Mouse (Mus musculus) adrenal gland, postnatal 10 days (tissue): ENCODE data around the gene Wdr90. TPM values are rescaled to one million over a fixed set of nuclear protein-coding genes. Genes with fewer than 3 reads are reported as not detected.

Source experiments
- DNase-seq: peaks from one replicate; pipeline ENCODE4 v3.0.0; 2021; ENCODE audit warnings: mixed read lengths
- long read RNA-seq, 2 experiments: library from polyadenylated mRNA; stranded (forward); transcript quantifications; one replicate each; pipeline ENCODE4 v2.0.0; 2021
- total RNA-seq, 2 experiments: library from RNA; stranded (reverse); gene quantifications; 2 replicates each; pipeline ENCODE4 v1.2.3; 2021

Wdr90 gene
- total RNA-seq, result 10 to 100 TPM; 17.5 to 24.1 TPM
- long read RNA-seq, experiment 1, partial matches to known transcripts, result 5 of 7 reads
- long read RNA-seq, experiment 1, other reads (novel, unspliced or antisense), result 2 of 7 reads
- long read RNA-seq, experiment 2, full-length matches to known transcripts, result 1 of 5 reads
- long read RNA-seq, experiment 2, partial matches to known transcripts, result 1 of 5 reads
- long read RNA-seq, experiment 2, other reads (novel, unspliced or antisense), result 3 of 5 reads

GRCm38 (mm10) chr17:25860832-25861703 lies at the start of gene Wdr90:
Gene Wdr90 (minus strand): TSS chr17:25861501.
- peak; percentile 95 for DNase-seq

- no peak for DNase-seq
Observed at GRCm38 (mm10) chr17:25907640-25908039, 46.3 kb upstream of the Wdr90 start.

DNA sequence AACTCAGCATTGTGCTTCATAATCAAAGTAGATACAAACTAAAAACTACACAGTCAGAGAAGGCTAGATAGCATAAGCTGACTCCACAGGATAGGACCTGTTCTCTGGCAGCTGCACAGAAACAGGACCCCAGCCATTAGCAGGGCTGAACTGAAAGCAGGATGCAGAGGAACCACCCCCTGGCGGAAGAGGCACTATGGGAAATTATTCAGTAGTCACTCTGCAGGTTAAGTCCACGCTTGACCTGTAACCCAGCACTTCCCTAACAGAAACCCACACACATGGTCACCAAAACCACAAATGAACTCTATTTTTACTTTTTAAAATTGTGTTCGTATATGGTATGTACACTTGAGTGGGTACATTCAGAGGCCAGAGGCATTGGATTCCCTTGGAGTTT lies 41.8 kb upstream of the Wdr90 start:
- DNase-seq, result no peak

- DNase-seq, result no peak
Observed at GRCm38 (mm10) chr17:25900193-25900592, 38.9 kb upstream of the Wdr90 start.

DNA sequence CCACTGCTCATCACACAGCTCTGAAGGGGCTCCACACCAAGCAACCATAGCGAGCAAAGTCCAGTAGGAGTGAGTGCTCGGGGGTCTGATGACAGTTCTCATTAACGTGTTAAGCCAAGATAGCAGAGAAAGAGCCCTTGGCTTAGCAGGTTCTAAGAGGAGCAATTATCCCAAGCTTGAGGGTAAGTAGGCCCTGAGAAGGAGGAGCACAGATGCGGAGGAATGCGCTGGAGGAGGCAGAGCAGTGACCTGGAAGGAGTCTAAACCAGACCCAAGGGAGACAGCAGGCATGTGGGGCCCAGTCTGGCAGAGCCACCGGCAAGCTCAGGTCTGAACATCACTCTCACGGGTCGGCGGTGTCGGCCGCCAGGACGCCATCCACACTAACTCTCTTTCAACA lies 34.6 kb upstream of the Wdr90 start:
- no peak for DNase-seq

DNA sequence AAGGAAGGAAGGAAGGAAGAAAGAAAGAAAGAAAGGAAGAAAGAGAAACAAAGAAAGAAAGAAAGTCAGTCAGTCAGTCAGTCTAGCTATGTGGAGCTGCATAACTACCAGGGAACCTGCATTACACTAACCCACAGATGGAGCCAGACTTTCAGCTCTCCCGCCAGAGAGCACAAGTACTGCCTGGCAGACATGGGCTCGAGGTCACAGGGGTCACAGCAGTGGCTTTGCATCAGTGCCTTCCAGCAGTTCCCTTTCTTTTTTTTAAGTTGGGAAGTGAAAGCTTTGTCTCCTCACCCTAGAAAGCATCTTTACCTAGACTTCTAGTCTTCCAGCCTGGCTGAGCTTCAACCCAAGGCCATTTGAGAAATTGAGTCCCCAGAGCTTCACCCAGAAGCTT lies 34.1 kb upstream of the Wdr90 start:
- DNase-seq, result no peak

GRCm38 (mm10) chr17:25893975-25894617 lies 32.8 kb upstream of the Wdr90 start:
- peak; percentile 80 for DNase-seq

- DNase-seq, result no peak
Observed at GRCm38 (mm10) chr17:25888837-25889236, 27.5 kb upstream of the Wdr90 start.

GRCm38 (mm10) chr17:25887467-25887866 lies 26.2 kb upstream of the Wdr90 start:
- no peak for DNase-seq

DNA sequence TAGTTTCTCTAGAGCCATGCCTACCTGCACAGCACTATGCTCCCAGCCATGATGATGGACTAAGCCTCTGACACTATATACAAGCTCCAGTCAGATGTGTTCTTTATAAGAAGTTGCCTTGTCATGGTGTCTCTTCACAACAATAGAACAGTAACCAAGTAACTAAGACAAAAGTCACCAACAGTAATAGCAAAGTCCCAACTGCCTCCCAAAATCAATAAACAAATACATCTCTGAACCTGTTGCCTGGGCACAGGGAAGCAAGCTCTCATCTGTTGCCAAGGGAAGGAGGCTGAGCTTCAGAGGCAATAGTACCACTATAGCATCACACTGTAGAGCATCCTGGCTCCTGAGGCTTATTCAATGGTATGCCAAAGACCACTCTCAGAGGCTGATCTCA lies 25.5 kb upstream of the Wdr90 start:
- no peak for DNase-seq

GRCm38 (mm10) chr17:25885636-25886035 lies 24.3 kb upstream of the Wdr90 start:
- DNase-seq, result peak; percentile 30

GRCm38 (mm10) chr17:25883824-25884223 lies 22.5 kb upstream of the Wdr90 start:
- DNase-seq, result no peak

- no peak for DNase-seq
Observed at GRCm38 (mm10) chr17:25883268-25883667, 22.0 kb upstream of the Wdr90 start.

- DNase-seq, result peak; percentile 41
Observed at GRCm38 (mm10) chr17:25882306-25882705, 21.0 kb upstream of the Wdr90 start.

DNA sequence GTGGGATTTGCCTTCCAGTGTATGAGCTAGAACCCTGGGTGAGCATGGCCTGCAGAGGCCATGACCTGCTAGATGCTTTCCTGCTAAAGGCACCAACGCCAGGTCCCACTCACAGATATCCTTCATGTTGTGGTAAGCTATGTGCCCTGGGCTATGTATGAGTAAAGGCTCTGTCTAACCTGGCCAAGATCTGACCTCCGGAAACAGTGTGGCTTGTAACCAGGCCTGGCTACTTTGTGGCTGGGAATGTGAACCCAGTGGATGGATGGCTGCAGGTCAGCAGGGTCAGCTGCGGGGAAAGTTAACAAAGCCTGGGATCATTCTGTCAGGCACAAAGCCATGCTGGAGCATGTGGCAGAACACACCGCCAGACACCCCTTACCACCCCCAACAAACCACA lies 20.4 kb upstream of the Wdr90 start:
- no peak for DNase-seq

GRCm38 (mm10) chr17:25880913-25881641 lies 19.8 kb upstream of the Wdr90 start:
- DNase-seq, result no peak

GRCm38 (mm10) chr17:25880196-25880910 lies 19.1 kb upstream of the Wdr90 start, which contains the start of gene Wfikkn1:
Gene Wfikkn1 (minus strand): TSS chr17:25880858.
- DNase-seq, result no peak

DNA sequence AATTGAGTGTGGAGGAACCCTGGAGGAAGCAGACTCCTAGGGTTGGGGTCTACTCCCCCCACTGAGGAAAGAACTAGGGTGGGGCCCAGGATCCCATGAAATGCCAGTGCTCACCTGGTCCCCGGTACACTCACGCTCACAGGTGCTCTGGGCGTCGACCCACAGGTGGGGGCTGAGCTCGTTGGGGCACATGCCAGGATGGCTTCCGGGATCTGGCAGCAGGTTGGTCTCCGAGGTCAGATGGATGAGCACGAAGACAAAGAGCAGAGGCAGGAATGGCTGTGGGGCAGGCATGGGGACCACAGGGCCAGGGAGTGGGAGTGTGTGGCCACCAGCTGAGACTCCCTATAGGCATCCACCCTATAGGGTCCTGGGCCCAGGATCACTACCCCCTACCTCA lies 18.4 kb upstream of the Wdr90 start:
- DNase-seq, result no peak

GRCm38 (mm10) chr17:25879261-25879660 lies 18.0 kb upstream of the Wdr90 start:
- peak; percentile 69 for DNase-seq

- DNase-seq, result no peak
Observed at GRCm38 (mm10) chr17:25878611-25879180, 17.4 kb upstream of the Wdr90 start.
